ENCODE assay signal across 11 mouse cellular contexts in genomic region chr10:128271883-128272282, GRCm38 (mm10). TPM values are rescaled to one million over a fixed set of nuclear protein-coding genes. Genes with fewer than 3 reads are reported as not detected.
A peak's percentile ranks its signal among the peaks of the same experiment; 100 is the strongest.
DNase-seq lines count a peak whose midpoint lies in the region; TF ChIP-seq lines count a peak whose summit lies in the region.
"Had no signal": no experiment of that assay in that cellular context is flagged by ENCODE, and none has a peak within 500 bp of the region (broad histone marks: within the 10 kb centered on the region; RNA-seq: fewer than 3 reads in every experiment).

No protein-coding gene starts in this region.

- no peaks in the 10 kb centered on the region for H3K27me3 ChIP-seq in thymus, adult 2 months (ENCODE audit: control insufficient read depth, insufficient read depth, low read length)
- H3K27me3 ChIP-seq: heart, embryonic 15.5 days; limb, embryonic 12.5 days had no signal

- H3K27ac ChIP-seq in thymus, adult 2 months (ENCODE audit: control insufficient read depth, insufficient read depth, low read length), result no peak overlapping the region
- H3K27ac ChIP-seq: heart, embryonic 15.5 days; limb, embryonic 12.5 days had no signal

- 75% methylated on average over 2 of the region's 2 CpGs for WGBS in thymus, adult 2 months

- peaks cover 4% of the 10 kb centered on the region; the same call in 1 of the 2 replicates for H3K4me1 ChIP-seq in thymus, adult 2 months (replicated peaks; ENCODE audit: control insufficient read depth, insufficient read depth, low read length)

- TF ChIP-seq CTCF in thymus, adult 2 months (IDR thresholded peaks at IDR 0.05; ENCODE audit: borderline replicate concordance, control insufficient read depth, extremely low read depth, insufficient read depth, low read length, poor library complexity), result no peak

- no peak for TF ChIP-seq POLR2A in thymus, adult 2 months (IDR thresholded peaks at IDR 0.05; ENCODE audit: control insufficient read depth, extremely low read depth, insufficient read depth, low read length, poor library complexity)

- peak; percentile 69 for DNase-seq in cerebellum, adult 9-10 months
- DNase-seq in cerebellum, adult 11-12 months, result no peak
- DNase-seq in kidney, postnatal 36 days, result peak; percentile 26 to 54
- no peak for DNase-seq in kidney, adult 11 months
- DNase-seq in thymus, postnatal 0 days (ENCODE audit: low spot score), result peak; percentile 18
- DNase-seq in thymus, postnatal 25 days, result no peak
- no peak for DNase-seq in embryo, embryonic 11 days
- no peak for DNase-seq in thymus, adult 2 months
- DNase-seq: midbrain, embryonic 14.5 days had no signal

- no peak overlapping the region for H3K4me3 ChIP-seq in thymus, adult 2 months (ENCODE audit: control insufficient read depth, insufficient read depth, low read length)
- H3K4me3 ChIP-seq: heart, embryonic 15.5 days; limb, embryonic 12.5 days had no signal

- peaks cover 6% of the 10 kb centered on the region for H3K36me3 ChIP-seq in thymus, adult 2 months (ENCODE audit: control insufficient read depth, insufficient read depth, low read length)

RNA-seq across cellular contexts. Expression of gene Stat2, which starts 1.5 kb away (rescaled TPM):
- polyA plus RNA-seq in thymus, postnatal 0 days (2015; fragmentation: Nextera tagmentation; extraction: Ambion mirVana), result 22.6 and 25.1 TPM in 2 replicates
- 54.9 and 62.0 TPM in 2 replicates for polyA plus RNA-seq in thymus, adult 2 months (2012; rRNA removed)

RNA-seq across cellular contexts. Expression of gene Apof, which starts 3.4 kb away (rescaled TPM):
- 0.17 TPM in 1 of 2 replicates, not detected in the other for polyA plus RNA-seq in thymus, postnatal 0 days (2015; fragmentation: Nextera tagmentation; extraction: Ambion mirVana)
- 0.38 and 4.1 TPM in 2 replicates for polyA plus RNA-seq in thymus, adult 2 months (2012; rRNA removed)
- polyA plus RNA-seq: limb, embryonic 12.5 days; midbrain, embryonic 14.5 days had no signal

RNA-seq across cellular contexts. Expression of gene Apon, which starts 18.0 kb away (rescaled TPM):
- polyA plus RNA-seq in thymus, postnatal 0 days (2015; fragmentation: Nextera tagmentation; extraction: Ambion mirVana), result 0.28 and 0.40 TPM in 2 replicates
- polyA plus RNA-seq in thymus, adult 2 months (2012; rRNA removed), result 0.39 and 0.96 TPM in 2 replicates
- polyA plus RNA-seq: midbrain, embryonic 14.5 days had no signal

RNA-seq across cellular contexts. Expression of gene Il23a, which starts 26.7 kb away (rescaled TPM):
- 2.5 and 3.1 TPM in 2 replicates for polyA plus RNA-seq in thymus, postnatal 0 days (2015; fragmentation: Nextera tagmentation; extraction: Ambion mirVana)
- 2.0 and 2.5 TPM in 2 replicates for polyA plus RNA-seq in thymus, adult 2 months (2012; rRNA removed)
- polyA plus RNA-seq: midbrain, embryonic 14.5 days had no signal

RNA-seq across cellular contexts. Expression of gene Pan2, which starts 31.3 kb away (rescaled TPM):
- polyA plus RNA-seq in thymus, postnatal 0 days (2015; fragmentation: Nextera tagmentation; extraction: Ambion mirVana), result 26.2 and 31.8 TPM in 2 replicates
- 67.5 and 68.4 TPM in 2 replicates for polyA plus RNA-seq in thymus, adult 2 months (2012; rRNA removed)

Comparison
In these comparisons a context has a peak if more than half of its experiments do, and no peak if none do; other contexts are left out.
1. DNase-seq: peak in cerebellum, adult 9-10 months (single experiment), kidney, postnatal 36 days (2 of 2) and thymus, postnatal 0 days (single experiment); none in cerebellum, adult 11-12 months (single experiment), kidney, adult 11 months (single experiment), thymus, postnatal 25 days (single experiment), embryo, embryonic 11 days (single experiment) and thymus, adult 2 months (single experiment).